Mouse (Mus musculus) B cell, adult 2 months (primary cell): ENCODE results near the gene Nrxn3.

Experiments
- DNase-seq, 2 experiments: peaks; one replicate each; pipeline ENCODE4 v3.0.0; 2022

The Nrxn3 gene

GRCm38 (mm10) chr12:89073167-89073743 is 350.6 kb downstream of the Nrxn3 start:
- DNase-seq, result no peak

- DNase-seq, result no peak
Observed at GRCm38 (mm10) chr12:89074551-89075295, 352.0 kb downstream of the Nrxn3 start.

GRCm38 (mm10) chr12:89093806-89094479 is 371.3 kb downstream of the Nrxn3 start:
- no peak for DNase-seq

- no peak for DNase-seq
Observed at GRCm38 (mm10) chr12:89097561-89097960, 374.9 kb downstream of the Nrxn3 start.

GRCm38 (mm10) chr12:89106029-89106733 is 383.5 kb downstream of the Nrxn3 start:
- no peak for DNase-seq

GRCm38 (mm10) chr12:89106881-89107584 is 384.4 kb downstream of the Nrxn3 start:
- DNase-seq, result no peak

GRCm38 (mm10) chr12:89109779-89110335 is 387.2 kb downstream of the Nrxn3 start:
- no peak for DNase-seq

- DNase-seq, result no peak
Observed at GRCm38 (mm10) chr12:89128602-89129001, 405.9 kb downstream of the Nrxn3 start.

- no peak for DNase-seq
Observed at GRCm38 (mm10) chr12:89129139-89129907, 406.6 kb downstream of the Nrxn3 start.

GRCm38 (mm10) chr12:89134333-89134732 is 411.7 kb downstream of the Nrxn3 start:
- no peak for DNase-seq

- DNase-seq, result no peak
Observed at GRCm38 (mm10) chr12:89134774-89135307, 412.2 kb downstream of the Nrxn3 start.

- DNase-seq, result no peak
Observed at GRCm38 (mm10) chr12:89148974-89149411, 426.3 kb downstream of the Nrxn3 start.

GRCm38 (mm10) chr12:89149455-89149854 is 426.8 kb downstream of the Nrxn3 start:
- no peak for DNase-seq

GRCm38 (mm10) chr12:89156086-89156757 is 433.5 kb downstream of the Nrxn3 start:
- DNase-seq, result no peak

- no peak for DNase-seq
Observed at GRCm38 (mm10) chr12:89159353-89159752, 436.7 kb downstream of the Nrxn3 start.

- no peak for DNase-seq
Observed at GRCm38 (mm10) chr12:89174306-89175159, 451.9 kb downstream of the Nrxn3 start.

- DNase-seq, result no peak
Observed at GRCm38 (mm10) chr12:89179970-89180666, 457.4 kb downstream of the Nrxn3 start.

GRCm38 (mm10) chr12:89181157-89181561 is 458.5 kb downstream of the Nrxn3 start:
- no peak for DNase-seq
